Mouse (Mus musculus) layer of hippocampus, adult 8-10 months (tissue): ENCODE measurements around the gene Rock2. TPM values are rescaled to one million over a fixed set of nuclear protein-coding genes. Genes with fewer than 3 reads are reported as not detected.

ENCODE experiments used
- DNase-seq, 2 experiments: peaks; one replicate each; pipeline ENCODE4 v3.0.0; 2022; ENCODE audit warnings: low spot score in 2 of 2
- total RNA-seq, 4 experiments: library from RNA; stranded (reverse); gene quantifications; 2 replicates each; pipeline ENCODE4 v1.2.4; 2022

Rock2 gene
- total RNA-seq = 100 to 1,000 TPM; 109 to 143 (median 128) TPM

DNA sequence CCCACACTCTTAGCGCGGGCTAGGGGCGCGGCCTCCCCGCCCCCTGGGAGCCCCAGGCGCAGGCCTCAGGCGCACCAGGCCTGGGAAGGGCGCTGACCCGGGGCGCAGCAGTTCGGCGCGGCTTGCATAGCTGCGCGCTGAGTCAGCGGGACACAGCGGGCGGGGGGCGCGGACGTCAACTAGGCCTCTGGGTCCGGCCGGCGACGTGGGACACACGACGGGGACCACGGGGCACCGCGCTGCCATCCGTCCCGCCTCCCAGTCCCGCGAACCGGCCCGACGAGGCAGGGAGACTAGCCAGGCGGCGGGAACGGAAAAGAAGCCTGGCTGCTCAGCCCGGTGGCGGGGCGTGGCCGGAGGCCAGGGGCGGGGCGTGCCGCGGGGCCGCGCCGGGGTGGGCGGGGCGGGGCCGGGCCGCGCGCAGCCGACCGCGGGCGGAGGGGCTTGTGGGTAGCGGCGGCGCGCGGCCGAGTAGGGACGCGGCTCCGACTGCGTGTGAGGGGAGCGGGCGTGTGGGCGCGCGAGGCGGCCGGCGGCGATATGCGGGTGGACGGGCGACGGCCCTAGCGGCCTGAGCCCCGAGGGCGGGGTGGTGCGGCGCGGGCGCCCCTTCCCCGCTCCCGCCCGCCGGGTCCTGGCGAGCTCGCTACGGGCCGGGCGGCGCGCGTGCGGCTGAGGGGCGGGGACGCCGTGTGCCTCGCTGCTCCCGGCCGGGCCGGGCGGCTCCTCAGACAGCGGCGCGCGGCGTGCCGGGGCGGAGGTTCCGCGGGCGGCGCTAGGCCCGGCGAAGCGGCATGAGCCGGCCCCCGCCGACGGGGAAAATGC is at the start of gene Rock2:
Gene Rock2, plus strand, starts transcription at position 500 of the 825 bp plus-strand sequence.
- DNase-seq = peak; percentile 47 to 69

DNA sequence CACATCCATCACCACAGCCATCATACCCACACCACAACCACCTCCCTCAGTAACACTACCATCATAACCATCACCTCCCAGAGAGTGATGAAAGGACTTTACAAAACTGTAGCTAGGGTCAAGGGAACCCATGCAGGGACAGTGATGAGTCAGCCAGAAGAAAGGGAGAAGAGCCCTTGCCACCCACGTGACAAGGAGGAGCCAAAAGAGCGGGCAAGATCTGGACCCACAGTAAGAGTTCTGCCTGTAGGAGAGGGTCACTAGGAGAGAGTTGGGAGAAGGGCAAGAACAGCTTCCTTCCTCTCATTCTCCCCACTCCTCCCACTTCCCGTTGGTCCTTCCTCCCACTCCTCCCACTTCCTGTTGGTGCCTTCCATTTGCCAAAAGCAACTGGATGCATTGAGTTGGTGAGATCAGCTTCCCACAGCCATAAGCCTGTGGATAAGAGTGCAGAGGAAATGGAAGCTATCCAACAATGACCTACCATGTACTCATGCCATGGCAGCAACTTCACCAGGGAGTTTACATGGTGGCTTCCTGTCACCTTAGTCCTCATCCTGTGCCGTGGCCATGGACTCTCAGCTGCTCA is 47.4 kb upstream of the Rock2 start:
- DNase-seq = no peak

DNA sequence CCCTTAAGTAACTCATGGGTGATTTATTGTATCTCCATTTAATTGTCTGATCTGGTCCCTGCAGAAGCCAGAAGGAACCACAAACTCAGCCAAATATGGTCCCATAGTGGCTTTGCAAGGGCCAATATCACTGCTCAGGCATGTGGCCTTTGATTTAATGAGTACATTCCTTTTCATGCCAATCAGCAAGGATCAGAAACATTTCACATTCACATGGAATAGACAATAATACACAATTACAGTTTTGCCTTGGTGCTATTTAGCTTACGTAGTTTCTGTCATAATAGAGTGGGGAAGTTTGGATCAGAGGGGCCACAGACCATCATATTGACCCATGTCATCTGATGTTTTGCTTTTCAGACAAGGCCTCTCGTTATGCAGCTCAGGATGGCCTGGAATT is 46.2 kb upstream of the Rock2 start:
- no peak for DNase-seq

DNA sequence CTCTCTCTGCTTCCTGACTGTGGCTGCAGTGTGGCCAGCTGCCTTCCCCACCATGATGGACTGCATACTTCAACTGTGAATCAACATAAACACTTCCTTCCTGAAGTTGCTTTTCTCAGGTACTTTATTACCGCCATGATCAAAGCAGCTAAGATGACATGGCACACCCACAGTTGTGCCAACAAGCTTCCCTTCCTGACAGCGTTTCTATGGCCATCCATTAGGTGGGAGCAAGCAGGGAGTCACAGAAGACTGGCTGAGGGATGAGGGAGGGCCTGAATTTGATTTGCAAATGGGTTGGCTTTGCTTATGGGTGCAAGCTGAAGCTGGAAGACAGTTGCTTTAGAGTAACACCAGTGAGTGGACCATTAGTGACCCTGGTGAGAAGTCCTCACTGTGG is 44.9 kb upstream of the Rock2 start:
- DNase-seq = no peak

DNA sequence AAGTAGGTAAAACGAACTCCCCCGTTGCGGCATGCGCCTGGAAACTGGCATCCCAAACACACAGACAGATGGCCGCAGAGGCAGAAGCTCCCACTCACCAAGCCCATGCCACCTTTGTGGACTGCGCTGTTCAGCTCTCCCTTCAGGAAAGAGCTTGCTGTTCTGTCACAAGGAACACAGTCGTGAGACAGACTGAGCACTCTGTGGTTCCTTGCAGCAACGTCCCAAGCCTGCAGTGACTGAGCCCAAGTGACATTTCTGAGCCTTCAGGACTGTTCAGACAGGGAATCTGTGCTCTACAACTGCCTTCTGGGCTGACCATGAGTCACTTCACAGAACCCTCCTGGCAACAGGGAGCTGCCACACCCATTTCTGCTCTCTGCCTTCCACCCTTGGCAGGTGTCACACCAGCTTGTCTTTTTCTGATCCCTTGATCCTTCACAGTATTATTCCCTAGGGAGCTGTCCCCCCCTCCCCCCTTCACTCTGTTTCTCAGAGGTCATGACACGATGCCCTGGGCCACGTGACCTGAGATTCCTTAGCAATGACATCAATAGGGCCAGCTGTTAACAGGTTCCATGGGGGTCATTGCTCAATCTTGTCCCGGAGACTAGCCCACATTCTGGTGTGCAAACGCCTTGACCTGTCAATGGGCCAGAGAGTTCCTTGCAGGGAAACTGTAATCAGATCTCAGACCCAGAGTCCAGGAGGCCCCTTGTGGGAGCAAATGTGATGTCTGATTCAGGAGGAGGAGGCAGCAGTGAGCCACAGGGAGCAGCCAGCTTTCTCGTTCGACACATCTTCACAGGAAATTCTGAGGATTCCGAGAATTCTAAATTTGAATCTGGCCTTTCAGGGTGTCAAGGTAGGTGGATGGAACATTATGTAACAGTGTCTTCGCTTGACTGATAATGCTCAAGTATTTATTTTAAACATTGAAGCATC is 44.0 kb upstream of the Rock2 start:
- peak; percentile 77 to 82 for DNase-seq

DNA sequence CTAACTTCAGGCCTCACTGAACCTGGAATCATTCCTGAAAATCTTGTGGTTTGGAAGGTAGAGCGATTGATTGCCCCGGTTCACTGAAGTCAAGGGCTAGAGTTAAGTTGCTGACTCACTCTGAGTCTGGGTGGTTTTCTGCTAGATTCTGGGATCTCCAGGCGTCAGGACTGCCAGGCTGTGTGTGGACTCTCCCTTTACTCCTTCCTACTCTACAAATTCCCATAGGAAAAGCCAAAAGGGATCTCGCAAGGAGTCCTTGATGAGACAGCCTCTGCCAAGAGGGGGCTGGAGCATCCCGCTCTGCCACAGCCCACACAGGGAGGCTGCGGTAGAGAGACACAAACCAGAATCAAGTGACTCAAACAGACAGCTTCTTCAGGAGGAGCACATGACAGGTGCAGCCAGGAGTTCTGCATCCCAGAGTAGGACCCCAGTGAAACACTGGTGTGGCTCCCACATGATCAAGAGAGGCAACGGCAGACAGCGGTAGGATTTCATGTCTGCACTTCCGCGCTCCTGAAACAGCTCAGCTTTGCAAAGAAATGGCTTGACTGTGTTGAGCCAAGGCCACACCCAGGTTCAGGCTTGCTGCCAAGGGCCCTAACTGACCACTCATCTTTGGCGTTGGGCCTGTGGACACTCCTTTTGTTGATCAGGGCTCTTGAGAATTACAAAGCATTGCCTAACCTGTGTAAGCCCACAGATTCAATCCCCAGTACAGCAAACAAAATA is 41.1 kb upstream of the Rock2 start:
- DNase-seq = no peak

DNA sequence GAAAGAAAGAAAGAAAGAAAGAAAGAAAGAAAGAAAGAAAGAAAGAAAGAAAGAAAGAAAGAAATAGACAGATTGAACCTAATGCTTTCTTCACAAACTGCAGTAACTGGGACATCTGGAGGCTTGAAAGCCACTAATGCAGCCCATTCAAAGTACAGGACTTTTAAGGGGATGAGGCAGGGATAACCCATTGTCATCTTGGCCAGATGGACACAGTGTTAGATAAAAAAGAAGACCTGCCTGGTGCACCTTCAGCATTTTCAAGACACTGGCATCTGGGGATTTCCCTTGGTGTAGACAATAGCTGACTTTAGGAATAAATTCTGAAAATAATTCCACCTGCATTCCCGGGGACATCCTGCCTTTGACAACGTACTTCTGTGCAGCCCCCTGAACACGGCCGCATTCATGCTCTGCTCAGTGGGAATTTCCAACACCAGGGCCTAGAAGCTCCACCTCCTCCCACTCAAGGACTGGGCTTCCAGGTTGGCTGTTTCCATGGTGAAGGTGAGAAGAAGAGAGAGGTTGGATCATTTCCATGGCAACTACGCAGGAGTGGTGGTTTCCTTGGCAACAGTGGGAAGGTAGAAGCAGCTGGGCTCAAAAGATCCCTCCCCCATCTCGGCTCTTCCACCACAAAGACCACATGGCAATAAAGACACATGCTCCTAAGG is 38.9 kb upstream of the Rock2 start:
- peak; percentile 80 to 91 for DNase-seq

DNA sequence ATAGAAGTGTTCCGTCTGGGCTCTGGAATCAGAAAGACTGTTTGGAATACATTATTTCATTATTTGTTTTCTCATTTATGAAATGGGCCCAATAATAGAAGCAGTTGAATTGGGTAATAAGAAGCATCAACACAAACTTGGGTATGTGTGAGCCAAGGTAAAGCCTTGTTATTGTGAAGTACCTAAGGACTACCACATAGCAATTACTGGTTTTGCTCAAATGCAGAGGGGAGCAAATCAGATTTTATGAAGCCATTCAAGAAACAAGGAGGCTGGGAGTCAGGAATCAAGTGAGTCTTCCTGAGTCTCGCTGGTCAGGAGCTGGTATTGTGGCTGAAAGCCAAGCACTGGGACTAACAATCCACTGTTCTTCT is 38.4 kb upstream of the Rock2 start:
- no peak for DNase-seq

DNA sequence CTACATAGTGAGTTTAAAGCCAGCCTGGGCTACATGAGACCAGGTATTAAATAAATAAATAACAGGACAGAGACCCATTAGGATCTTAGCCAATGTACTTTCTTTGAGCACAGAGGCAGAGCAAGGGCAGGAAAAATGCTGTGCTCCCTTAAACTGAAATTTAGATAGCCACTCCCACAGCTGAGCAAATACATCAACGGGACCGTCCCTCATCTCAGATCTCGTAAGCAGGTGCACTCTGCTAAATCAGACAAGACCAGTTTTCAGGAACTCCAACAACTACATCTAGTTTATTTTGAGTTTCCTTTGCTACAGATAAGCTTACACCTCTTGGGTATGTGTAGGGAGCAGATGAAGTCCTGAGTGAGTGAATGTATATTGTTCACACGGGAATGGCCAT is 36.6 kb upstream of the Rock2 start:
- no peak for DNase-seq

DNA sequence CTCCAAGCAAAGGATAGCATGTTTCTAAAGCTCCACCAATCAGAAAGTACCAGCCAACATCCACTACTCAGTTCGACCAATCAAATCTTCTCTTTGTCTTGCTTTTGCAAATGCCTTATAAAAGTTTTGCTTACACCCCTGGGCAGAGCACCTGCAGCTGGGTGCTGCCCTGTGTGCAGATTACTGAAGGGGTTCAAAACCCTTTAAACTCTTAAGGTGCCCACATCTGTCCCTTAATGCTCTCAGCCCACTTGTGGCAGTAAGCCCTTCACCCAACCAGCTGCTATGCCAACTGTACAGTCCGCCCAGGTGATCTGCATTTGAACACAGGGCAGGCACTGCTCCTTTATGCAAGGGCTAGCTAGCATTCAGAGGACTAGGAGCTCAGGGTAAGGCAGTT is 34.9 kb upstream of the Rock2 start:
- DNase-seq = no peak

DNA sequence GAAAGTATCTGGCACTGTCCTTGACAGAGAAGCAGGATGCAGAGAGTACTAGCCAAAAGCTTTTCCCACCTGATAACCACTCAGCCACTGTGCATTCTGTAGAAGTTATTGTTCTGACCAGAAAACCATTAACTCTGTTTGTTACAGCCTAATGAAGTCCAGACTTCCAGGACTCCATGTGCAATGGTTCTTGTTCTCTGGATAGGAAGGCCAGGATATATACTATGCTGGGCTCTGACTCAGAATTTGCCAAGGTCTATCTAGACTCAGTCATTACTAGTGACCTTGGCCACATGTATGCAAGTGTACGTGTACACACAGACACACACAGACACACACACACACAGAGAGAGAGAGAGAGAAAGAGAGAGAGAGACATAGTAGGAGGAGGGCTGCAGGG is 34.2 kb upstream of the Rock2 start:
- no peak for DNase-seq

DNA sequence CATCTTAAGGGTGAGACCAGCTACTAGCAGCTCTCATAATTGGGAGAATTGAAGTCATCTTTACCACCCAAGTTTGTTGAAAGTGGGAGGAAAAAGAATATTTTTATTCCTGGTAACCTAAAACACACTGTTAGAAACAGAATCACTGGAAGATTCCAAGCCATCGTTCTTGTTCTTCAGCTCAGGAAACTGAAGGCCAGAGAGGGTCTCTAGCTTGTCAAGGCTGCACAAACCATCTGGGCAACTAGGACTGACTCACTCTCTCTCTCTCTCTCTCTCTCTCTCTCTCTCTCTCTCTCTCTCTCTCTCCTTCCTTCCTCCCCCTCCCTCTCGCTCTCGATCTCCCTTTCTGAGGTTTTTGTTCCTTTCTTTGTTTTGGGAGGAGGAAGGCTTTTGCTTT is 33.7 kb upstream of the Rock2 start:
- DNase-seq = no peak

DNA sequence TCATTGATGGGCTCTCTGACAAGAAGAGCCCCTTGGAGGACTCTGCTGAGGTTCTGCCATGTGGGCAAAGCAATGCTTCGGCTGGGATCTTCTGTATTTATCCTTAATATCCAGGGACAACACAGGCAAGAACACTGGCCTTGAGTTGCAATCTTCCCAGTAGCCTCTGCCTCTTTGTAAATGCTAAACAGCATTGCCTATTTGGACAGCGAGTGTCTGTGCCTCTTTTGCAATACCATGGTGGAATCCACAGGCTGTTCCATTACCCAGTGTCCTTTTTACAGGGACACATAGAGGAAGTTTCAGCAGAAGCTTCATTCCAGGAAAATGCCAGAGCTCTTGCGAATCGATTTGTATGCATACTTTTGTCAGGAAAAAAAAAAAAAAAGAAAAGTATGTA is 30.2 kb upstream of the Rock2 start:
- DNase-seq = no peak

DNA sequence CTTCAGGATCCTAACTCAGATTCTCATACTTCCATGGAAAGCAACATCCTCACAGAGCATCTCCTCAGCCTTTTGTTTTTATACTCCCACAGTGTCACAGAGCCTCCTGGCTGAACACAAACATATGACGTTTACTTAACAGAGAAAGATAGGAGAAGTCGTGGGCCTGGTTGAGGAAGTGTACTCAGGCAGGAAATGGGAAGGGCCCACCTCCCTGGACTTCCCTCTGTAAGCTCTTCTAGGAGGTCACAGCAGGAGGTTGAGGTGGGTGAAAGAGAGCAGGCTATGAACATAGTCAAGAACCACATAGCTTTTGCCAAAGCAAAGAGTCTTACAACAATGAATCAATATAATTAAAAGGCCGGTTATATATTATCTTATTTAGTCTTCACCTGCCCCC is 28.8 kb upstream of the Rock2 start:
- no peak for DNase-seq

DNA sequence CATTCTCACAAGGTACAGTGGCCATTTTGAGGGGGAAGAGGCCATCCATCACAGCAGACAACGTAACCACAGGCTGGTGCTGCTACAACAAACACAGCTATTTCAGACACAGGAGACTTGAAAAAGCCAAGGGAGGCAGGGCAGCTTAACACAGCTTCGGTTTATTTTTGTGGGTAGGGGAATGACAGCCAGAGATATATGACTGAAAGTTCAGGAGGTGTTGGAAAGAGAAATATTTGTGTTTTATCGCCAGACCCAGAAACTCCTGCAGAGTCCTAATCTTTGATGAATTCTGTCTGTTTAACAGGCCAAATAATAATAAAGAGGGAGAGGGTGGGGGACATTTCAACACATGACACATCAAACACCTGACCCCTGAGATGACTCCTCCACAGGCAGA is 28.2 kb upstream of the Rock2 start:
- DNase-seq = no peak

DNA sequence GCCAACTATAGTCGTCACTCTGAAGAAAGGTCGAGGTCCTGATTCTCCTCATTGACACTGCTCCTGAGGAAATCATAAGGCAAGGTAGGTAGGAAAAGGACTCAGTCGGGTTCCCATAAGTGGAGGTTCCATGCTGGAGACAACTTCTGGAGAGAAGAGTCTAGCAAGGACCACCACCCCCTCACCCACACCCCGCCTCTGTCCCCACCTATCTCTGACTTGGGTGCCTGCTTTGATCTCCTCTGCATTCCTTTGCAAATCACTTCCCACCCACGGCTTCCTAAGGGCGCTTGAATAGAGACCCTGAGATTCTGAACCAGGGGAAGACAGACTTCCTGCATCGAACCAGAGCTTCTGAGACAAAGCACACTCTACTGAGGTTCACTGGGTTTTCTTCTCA is 27.4 kb upstream of the Rock2 start:
- no peak for DNase-seq

DNA sequence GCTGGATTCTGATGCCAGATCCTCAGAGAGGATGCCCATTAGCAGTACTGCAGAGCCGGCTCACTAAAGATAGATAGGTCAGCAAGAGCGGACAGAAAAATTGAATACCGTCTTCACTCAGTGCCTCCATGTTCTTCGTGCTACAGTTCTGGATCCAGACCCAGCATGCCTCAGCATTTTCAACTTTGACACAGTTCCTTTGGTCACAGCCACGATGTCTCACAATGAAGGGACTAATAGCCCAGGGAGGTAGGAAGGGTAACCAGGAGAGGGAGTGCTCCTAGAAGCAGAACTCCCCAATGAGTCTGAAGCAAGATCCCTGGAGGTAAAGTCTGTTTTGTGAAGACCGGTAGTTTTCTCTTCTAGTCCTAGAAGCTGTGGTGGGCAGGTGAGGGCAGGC is 26.1 kb upstream of the Rock2 start:
- no peak for DNase-seq

DNA sequence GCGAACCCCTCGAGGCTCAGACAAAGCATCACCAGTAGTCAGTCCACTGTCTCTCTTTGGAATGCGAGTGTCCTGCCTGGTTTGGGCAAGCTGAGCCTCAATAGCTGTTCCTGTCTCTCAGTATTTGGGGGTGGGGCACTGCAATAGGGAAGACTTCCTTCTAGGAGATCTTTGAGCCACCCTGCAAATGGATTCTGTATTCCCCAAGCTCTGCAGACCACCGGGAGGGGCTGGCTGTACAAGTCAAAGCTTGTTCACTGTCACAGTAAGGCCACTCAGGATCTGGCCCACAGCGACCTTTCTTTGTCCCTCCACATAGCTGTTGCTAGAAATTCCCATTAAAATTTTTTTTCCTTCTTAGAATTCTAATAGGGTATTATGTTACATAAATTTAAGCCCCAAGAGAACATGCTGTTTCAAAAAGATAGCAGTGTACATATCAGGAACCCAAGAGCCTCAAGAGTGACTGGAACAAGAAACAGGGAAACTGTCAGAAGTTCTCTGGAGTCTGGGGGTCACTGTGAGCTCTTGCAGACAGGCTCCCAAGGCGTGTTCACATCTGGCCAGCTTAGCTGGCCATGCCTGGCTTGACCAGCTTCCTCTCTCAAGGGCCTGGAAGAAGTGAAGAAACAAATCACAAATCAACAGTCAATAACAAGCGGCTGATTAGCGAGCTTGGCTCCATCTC is 25.5 kb upstream of the Rock2 start:
- no peak for DNase-seq

DNA sequence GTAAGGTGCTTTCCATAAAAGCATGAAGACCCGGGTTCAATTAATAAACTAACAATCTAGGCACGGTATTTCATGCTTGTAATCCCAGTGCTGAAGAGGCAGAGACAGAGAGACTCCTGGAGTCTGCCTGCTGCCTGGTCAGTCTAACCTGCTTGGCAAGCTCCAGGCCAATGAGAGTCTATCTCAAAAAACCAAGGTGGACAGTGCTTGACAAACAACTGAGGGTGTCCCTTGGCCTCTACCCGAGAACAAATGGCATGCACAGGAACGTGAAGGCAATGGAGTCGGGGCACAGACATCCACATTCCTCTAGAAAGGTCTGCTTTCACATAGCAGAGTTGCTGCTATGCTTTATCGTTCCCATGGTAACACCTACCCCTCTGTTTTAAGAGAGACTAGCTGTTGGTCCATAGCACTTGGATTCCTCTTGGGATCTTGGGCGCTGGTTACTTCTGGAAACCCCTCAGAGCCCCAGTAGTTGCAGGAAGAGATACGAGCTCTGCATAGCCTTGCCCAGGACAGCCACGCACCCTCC is 24.8 kb upstream of the Rock2 start:
- no peak for DNase-seq
